Mouse (Mus musculus): Measurements from ENCODE around the gene Phykpl.

DNA sequence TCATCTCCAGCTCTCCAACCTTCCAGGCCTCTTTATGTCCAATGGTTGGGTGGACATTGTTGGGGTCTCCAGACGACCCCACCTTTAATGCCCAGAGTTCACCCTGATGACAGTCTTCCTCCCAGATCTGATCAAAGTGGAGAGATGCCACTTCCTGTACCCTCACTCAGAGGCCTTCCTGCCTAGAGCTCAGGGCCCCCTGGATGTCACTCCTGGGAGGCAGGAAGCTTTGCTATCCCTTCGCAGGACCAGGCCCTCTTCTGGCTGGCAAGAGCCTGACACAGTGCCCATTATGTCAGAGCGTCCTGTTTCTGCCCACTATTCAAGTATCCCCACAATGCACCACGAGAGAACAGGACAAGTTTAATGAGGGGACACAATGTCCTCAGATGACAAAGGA, 5.5 kb upstream of the Phykpl start:
- no peak for TF ChIP-seq CTCF (IDR thresholded peaks at IDR 0.05; ENCODE audit: low read depth)
- TF ChIP-seq EP300 (IDR thresholded peaks at IDR 0.05; ENCODE audit: low read depth) = no peak
